Mouse (Mus musculus) frontal cortex, postnatal 36 days (tissue): ENCODE measurements around the gene Csf3.
A peak's percentile ranks its signal among the peaks of the same experiment; 100 is the strongest.

Experiments used
- DNase-seq, 2 experiments: peaks; one replicate each; pipeline ENCODE4 v3.0.0; 2022; ENCODE audit warnings: low spot score in 2 of 2

Csf3 gene

DNA sequence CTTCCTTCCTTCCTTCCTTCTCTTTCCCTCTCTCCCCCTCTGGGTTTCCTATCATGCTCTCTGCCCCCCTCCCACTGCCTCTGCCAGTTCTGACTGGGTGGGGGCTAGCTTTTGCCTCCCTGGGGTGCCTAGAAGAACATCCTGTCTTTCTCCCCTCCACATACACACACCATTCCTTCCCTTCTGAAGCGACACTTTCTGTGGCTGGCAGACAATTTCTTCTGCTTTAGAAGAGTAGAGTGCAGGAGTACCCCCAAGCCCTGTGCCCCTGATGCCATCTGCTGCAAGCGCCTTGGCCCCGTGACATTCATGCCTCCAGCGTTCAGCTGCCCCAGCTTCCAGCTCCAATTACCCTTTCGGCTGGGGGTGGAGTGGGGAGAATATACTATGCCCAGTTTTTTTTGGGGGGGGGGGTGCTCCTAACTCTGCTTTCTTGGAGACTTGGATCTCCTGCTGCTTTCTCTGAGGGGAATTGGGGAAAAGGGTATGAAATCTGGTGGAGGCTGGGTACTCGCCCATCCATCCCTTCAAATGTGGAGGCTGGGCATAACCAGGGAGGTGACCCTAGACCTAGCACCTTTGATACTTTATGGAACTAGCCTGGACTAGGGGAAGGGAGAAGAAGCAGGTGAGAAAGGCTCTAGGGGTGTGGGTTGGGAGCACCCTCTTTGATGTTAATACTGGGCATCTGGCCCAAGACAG lies 46.9 kb downstream of the Csf3 start:
- DNase-seq, result peak in 1 of 2 experiments; percentile 30

GRCm38 (mm10) chr11:98748506-98749416 lies 47.7 kb downstream of the Csf3 start:
- peak in 1 of 2 experiments; percentile 23 for DNase-seq

GRCm38 (mm10) chr11:98749716-98750115 lies 48.7 kb downstream of the Csf3 start:
- DNase-seq, result peak in 1 of 2 experiments; percentile 29

- DNase-seq, result peak; percentile 75 to 83
These were observed 49.5 kb downstream of the Csf3 start for GRCm38 (mm10) chr11:98750351-98751201.

DNA sequence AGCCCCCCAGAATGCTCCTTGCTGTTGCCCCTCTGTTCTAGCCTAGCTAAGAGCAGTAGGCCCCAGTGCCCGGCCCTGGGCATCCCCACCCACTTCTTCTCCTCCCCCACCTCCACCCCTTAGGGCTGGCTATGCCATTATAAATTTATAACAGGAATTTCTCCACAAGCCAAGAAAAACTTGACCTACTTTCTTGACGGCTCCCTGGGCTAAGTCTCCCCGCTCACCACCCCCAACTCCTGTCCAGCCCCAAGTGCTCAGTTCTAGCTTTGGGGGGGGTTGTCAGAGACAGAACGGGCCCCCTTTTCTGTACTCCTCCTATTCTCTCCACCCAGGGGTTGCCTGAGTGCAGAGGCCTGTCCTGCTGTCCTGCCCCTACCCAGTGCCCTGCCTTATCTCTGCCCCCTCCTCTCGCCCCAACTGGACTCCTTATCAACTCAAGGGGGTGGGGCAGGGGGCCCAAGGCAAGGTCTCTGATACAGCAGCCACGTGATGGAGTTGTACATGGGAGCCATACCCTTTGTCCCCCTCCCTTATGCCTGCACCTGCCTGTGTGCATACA lies 50.2 kb downstream of the Csf3 start:
- no peak for DNase-seq

DNA sequence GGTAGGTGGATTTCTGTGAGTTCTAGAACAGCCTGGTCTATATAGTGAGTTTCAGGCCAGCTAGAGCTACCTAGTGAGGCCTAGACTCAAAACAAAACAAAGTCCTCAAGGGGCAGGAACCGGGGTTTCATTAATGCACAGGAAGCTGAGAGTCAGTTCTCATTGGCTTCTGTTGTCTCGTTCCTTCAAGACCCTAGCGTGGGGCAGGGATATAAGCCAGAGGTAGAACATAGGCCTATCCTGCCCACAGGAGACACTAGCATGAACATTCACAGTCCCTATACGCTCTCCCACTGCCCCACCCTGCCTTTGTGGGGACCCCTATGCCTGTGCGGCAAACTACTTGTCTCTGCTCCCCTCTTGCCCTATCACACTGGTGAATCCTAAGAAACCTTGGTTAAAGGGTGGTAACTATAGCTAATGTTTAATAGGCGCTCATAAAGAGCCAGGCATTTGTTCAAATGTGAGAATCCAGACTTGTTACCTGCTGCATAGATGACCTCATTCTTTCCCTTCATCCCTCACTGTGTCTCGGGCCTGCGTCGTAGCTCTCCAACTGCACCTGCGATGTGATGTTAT lies 51.6 kb downstream of the Csf3 start:
- DNase-seq, result no peak
